Mouse (Mus musculus): ENCODE data around the gene Tmem229b. TPM values are rescaled to one million over a fixed set of nuclear protein-coding genes. Genes with fewer than 3 reads are reported as not detected.
"Not testable (repeated sequence)": the region's sequence is repeated elsewhere in the genome, so short reads cannot be mapped to it uniquely, and the experiment has no call there.

Tmem229b gene
- polyA plus RNA-seq, 1 experiment from 2014 or later: 1.9 TPM

- WGBS: 70% methylated on average over 8 of the region's 8 CpGs
- Histone ChIP-seq H3K36me3 (no peaks in the 10 kb centered on the region), H3K9me3 (replicated peaks) (no peaks in the 10 kb centered on the region), H3K9ac (no peak overlapping the region), H3K4me3 (no peak overlapping the region), H3K27me3 (peaks cover 45% of the 10 kb centered on the region), H3K4me2 (no peak overlapping the region), H3K4me1 (replicated peaks) (peaks cover 5% of the 10 kb centered on the region), H3K27ac (no peak overlapping the region)
- ATAC-seq (replicated peaks; ENCODE audit: insufficient number of reproducible peaks, insufficient read depth, low FRiP score, low read depth): no peak
These were observed 32.3 kb upstream of the Tmem229b start for GRCm38 (mm10) chr12:79039708-79040107.

GRCm38 (mm10) chr12:79035349-79035748 is 27.9 kb upstream of the Tmem229b start:
- ATAC-seq (replicated peaks; ENCODE audit: insufficient number of reproducible peaks, insufficient read depth, low FRiP score, low read depth): no peak
- no peaks in the 10 kb centered on the region for H3K36me3 ChIP-seq
- peaks cover 26% of the 10 kb centered on the region; the same call in 1 of the 2 replicates for H3K27me3 ChIP-seq
- H3K27ac ChIP-seq: no peak overlapping the region
- H3K4me1 ChIP-seq (replicated peaks): no peaks in the 10 kb centered on the region
- H3K9me3 ChIP-seq (replicated peaks): no peaks in the 10 kb centered on the region
- H3K9ac ChIP-seq: no peak overlapping the region
- 55% methylated on average over 3 of the region's 3 CpGs for WGBS
- no peak overlapping the region for H3K4me2 ChIP-seq
- no peak overlapping the region for H3K4me3 ChIP-seq

DNA sequence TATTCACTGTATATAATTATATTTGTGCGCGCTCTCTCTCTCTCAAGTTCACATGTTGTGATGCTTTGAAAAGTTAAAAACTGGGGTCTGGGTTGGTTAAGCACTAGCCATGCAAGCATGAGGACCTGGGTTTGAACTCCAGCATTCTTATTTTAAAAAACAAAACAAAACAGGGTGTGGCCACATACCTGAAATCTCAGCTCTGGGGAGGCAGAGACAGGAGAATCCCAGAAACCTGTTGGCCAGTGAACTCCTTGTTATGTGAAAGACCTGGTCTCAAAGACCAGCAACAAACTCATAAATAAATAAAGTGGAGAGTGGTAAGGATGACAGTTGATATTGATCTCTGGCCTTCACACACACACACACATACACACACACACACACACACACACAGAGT is 26.9 kb upstream of the Tmem229b start:
- ATAC-seq (replicated peaks; ENCODE audit: insufficient number of reproducible peaks, insufficient read depth, low FRiP score, low read depth): no peak
- H3K27ac ChIP-seq: no peak overlapping the region
- H3K4me3 ChIP-seq: no peak overlapping the region
- H3K36me3 ChIP-seq: no peaks in the 10 kb centered on the region
- WGBS: 97% methylated on average over 2 of the region's 2 CpGs
- peaks cover 16% of the 10 kb centered on the region; the same call in 1 of the 2 replicates for H3K27me3 ChIP-seq
- no peak overlapping the region for H3K9ac ChIP-seq
- peaks cover 4% of the 10 kb centered on the region; the same call in 1 of the 2 replicates for H3K4me1 ChIP-seq (replicated peaks)
- H3K4me2 ChIP-seq: no peak overlapping the region
- no peaks in the 10 kb centered on the region for H3K9me3 ChIP-seq (replicated peaks)

DNA sequence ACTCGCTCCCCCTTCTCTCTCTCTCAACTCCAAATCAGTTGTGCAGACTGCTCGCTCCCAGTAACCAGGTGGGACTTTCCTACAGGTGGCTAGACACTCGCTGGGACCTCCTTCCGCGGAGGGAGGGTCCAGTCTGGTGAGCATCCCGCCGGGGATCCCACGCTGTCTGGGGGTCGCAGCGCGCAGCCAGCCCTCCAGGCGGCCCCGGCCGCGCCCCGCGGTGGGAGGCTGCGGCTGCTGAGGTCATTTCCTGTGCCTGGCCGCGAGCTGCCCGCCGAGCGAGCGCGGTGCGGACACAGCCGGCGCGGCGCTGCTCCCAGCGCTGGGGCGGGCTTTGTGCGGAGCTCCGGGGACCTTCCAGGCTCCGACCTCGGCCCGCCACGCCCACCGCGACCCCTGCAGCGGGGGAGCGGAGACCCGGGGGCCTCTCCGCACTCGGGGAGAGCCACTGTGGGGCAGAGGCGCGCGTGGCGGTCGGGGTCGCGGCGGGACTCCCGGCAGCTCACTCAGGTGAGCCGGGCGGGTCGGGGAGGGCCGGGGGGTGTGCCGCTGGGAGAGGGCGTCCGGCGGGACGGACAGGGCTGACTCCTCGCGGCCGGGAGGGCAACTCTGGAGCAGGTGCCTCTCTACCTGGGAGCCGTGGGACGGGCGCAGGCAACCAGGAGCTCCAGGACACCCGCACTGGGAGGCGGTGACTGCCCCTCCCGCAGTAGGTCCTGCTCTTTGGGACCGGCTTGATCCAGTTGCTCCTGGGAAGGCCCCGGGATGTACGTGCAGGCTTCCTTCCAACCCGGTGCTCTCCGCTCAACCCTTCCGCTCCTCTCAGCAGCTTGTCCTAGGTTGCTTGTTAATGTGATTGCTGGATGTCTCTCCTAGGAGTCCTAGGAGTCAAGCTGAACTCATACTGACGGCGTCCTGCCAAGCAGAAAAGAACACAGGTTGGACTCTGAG is 21.8 kb upstream of the Tmem229b start, which contains the start of gene Plekhh1:
Gene Plekhh1 (plus strand): TSS at position 253 of the 951 bp plus-strand sequence.
- Histone ChIP-seq H3K27ac (peak within 1 kb of the TSS; percentile 71), H3K4me2 (peak within 1 kb of the TSS; percentile 97), H3K27me3 (peaks cover 14% of the 10 kb centered on the region; the same call in 1 of the 2 replicates), H3K4me3 (peak within 1 kb of the TSS; percentile 76), H3K9ac (peak within 1 kb of the TSS; percentile 78), H3K36me3 (no peaks in the 10 kb centered on the region), H3K4me1 (replicated peaks) (peaks cover 7% of the 10 kb centered on the region), H3K9me3 (replicated peaks) (no peaks in the 10 kb centered on the region)
- under 1% methylated on average over 80 of the region's 80 CpGs for WGBS
- peak; percentile 84 for ATAC-seq (replicated peaks; ENCODE audit: insufficient number of reproducible peaks, insufficient read depth, low FRiP score, low read depth)

GRCm38 (mm10) chr12:79027526-79027925 is 20.1 kb upstream of the Tmem229b start:
- H3K4me1 ChIP-seq (replicated peaks); H3K36me3 ChIP-seq; H3K9ac ChIP-seq; ATAC-seq (replicated peaks; ENCODE audit: insufficient number of reproducible peaks, insufficient read depth, low FRiP score, low read depth); H3K9me3 ChIP-seq (replicated peaks); H3K4me2 ChIP-seq; H3K4me3 ChIP-seq; H3K27ac ChIP-seq: not testable (repeated sequence)
- peaks cover 16% of the 10 kb centered on the region; the same call in 1 of the 2 replicates for H3K27me3 ChIP-seq
- 93% methylated on average over 8 of the region's 8 CpGs for WGBS

- peaks cover 16% of the 10 kb centered on the region; the same call in 1 of the 2 replicates for H3K27me3 ChIP-seq
- H3K4me1 ChIP-seq (replicated peaks): no peaks in the 10 kb centered on the region
- no peak overlapping the region for H3K4me3 ChIP-seq
- ATAC-seq (replicated peaks; ENCODE audit: insufficient number of reproducible peaks, insufficient read depth, low FRiP score, low read depth): 0 out of 2 replicates have a peak, but pooled peaks have one; percentile 22
- no peaks in the 10 kb centered on the region for H3K9me3 ChIP-seq (replicated peaks)
- no peak overlapping the region for H3K27ac ChIP-seq
- H3K9ac ChIP-seq: no peak overlapping the region
- no peaks in the 10 kb centered on the region for H3K36me3 ChIP-seq
- WGBS: 10% methylated on average over 3 of the region's 3 CpGs
- H3K4me2 ChIP-seq: no peak overlapping the region
These were observed 15.5 kb upstream of the Tmem229b start for GRCm38 (mm10) chr12:79022882-79023281.

DNA sequence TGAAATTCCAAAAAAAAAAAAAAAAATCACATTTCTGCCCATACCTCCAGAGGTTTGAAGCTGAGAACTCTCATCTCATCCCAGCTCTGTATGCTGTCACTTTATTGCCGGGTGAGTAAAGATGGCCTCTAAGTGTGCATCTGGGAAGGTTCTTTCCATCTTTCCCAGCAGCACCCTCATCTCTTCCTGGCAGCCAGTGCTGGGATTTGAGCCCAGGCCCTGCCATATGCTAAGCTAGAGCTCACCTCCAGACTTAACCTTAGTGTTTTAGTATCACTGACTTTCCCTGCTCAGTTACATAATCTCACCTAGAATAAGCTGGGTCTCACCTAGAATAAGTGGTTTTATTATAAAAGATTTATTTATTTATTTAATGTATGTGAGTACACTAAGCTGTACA is 14.5 kb upstream of the Tmem229b start:
- Histone ChIP-seq H3K27me3 (peaks cover 16% of the 10 kb centered on the region; the same call in 1 of the 2 replicates), H3K4me2 (no peak overlapping the region), H3K9me3 (replicated peaks) (no peaks in the 10 kb centered on the region), H3K4me3 (no peak overlapping the region), H3K27ac (no peak overlapping the region), H3K36me3 (no peaks in the 10 kb centered on the region), H3K9ac (no peak overlapping the region), H3K4me1 (replicated peaks) (no peaks in the 10 kb centered on the region)
- ATAC-seq (replicated peaks; ENCODE audit: insufficient number of reproducible peaks, insufficient read depth, low FRiP score, low read depth): no peak
- WGBS: 78% methylated on average over 1 of the region's 1 CpGs

GRCm38 (mm10) chr12:79017994-79018399 is 10.6 kb upstream of the Tmem229b start:
- Histone ChIP-seq H3K4me1 (replicated peaks) (no peaks in the 10 kb centered on the region), H3K36me3 (no peaks in the 10 kb centered on the region), H3K9ac (no peak overlapping the region), H3K9me3 (replicated peaks) (no peaks in the 10 kb centered on the region), H3K27me3 (no peaks in the 10 kb centered on the region), H3K4me2 (no peak overlapping the region), H3K27ac (no peak overlapping the region), H3K4me3 (no peak overlapping the region)
- no peak for ATAC-seq (replicated peaks; ENCODE audit: insufficient number of reproducible peaks, insufficient read depth, low FRiP score, low read depth)
- WGBS: 55% methylated on average over 4 of the region's 4 CpGs

GRCm38 (mm10) chr12:79016109-79016508 is 8.7 kb upstream of the Tmem229b start:
- Histone ChIP-seq H3K9ac (no peak overlapping the region), H3K27ac (no peak overlapping the region), H3K4me3 (no peak overlapping the region), H3K27me3 (no peaks in the 10 kb centered on the region), H3K4me1 (replicated peaks) (peaks cover 2% of the 10 kb centered on the region; the same call in 1 of the 2 replicates), H3K9me3 (replicated peaks) (no peaks in the 10 kb centered on the region), H3K4me2 (no peak overlapping the region), H3K36me3 (no peaks in the 10 kb centered on the region)
- 44% methylated on average over 5 of the region's 5 CpGs for WGBS
- no peak for ATAC-seq (replicated peaks; ENCODE audit: insufficient number of reproducible peaks, insufficient read depth, low FRiP score, low read depth)

- no peak for ATAC-seq (replicated peaks; ENCODE audit: insufficient number of reproducible peaks, insufficient read depth, low FRiP score, low read depth)
- Histone ChIP-seq H3K9ac (no peak overlapping the region), H3K9me3 (replicated peaks) (no peaks in the 10 kb centered on the region), H3K27me3 (peaks cover 5% of the 10 kb centered on the region), H3K4me1 (replicated peaks) (peaks cover 15% of the 10 kb centered on the region), H3K27ac (no peak overlapping the region), H3K36me3 (no peaks in the 10 kb centered on the region), H3K4me3 (no peak overlapping the region), H3K4me2 (no peak overlapping the region)
- 39% methylated on average over 3 of the region's 3 CpGs for WGBS
These were observed 3.1 kb upstream of the Tmem229b start for GRCm38 (mm10) chr12:79010569-79010968.

DNA sequence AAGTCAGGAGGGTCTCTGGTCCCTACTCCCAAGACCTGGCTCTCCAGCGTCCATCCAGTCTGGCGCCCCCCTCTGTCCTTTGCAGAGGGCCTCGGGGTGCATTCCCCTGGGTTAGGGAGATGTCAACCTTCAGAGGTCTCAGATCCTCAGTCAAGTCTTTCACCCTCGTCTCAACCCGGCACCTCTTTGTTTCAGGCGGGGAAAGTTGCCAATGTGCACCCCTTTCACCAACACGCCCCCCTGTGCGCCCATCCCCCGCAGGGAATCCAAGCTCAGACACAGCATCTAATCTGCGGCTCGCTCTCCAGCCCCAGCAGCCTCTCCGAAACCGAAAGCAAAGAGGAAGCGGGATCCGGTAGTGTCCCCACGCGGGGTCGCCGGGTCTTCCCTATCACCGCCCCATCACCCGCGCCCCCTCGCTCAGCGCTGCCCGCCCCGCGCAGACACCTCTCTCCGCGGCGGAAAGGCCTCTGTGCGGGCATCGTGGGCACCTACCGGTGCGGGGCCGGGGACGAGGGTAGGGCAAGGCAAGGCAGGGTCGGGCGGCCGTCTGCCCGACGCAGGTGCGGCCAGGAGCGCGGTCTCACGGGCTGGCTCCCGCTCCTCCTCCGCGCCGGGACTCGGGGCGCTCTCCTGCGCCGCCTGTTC is 825 bp downstream of the Tmem229b start:
- Histone ChIP-seq H3K4me2 (peak overlapping the region; percentile 94), H3K27ac (no peak overlapping the region), H3K4me1 (replicated peaks) (peaks cover 15% of the 10 kb centered on the region), H3K4me3 (peak overlapping the region; percentile 99), H3K9me3 (replicated peaks) (no peaks in the 10 kb centered on the region), H3K27me3 (peaks cover 14% of the 10 kb centered on the region), H3K36me3 (no peaks in the 10 kb centered on the region), H3K9ac (peak overlapping the region; percentile 78)
- under 1% methylated on average over 50 of the region's 53 CpGs for WGBS
- ATAC-seq (replicated peaks; ENCODE audit: insufficient number of reproducible peaks, insufficient read depth, low FRiP score, low read depth): peak; percentile 70

All from heart, embryonic 15.5 days (tissue).